Mouse (Mus musculus) liver, embryonic 11.5 days (tissue): Measurements from ENCODE around the gene Scarf1. TPM values are rescaled to one million over a fixed set of nuclear protein-coding genes. Genes with fewer than 3 reads are reported as not detected.

Experiments
- ATAC-seq: fragments of 200-750 bp; cut with Nextera tagmentation; replicated peaks from 2 replicates; pipeline ENCODE4 v1.8.0; 2017; ENCODE audit warnings: moderate number of reproducible peaks, mild to moderate bottlenecking, moderate TSS enrichment, moderate library complexity; ENCODE audit not compliant: low FRiP score
- DNase-seq: peaks from one replicate; pipeline ENCODE4 v3.0.0-alpha.2; 2017; ENCODE audit warnings: low spot score
- H3K27ac ChIP-seq: fragments of 300-500 bp; sonication (generic); 2 replicates; pipeline ENCODE4 v1.5.1; 2014; ENCODE audit warnings: mild to moderate bottlenecking, low read depth, low read length, control low read depth
- H3K27me3 ChIP-seq: fragments of 300-500 bp; sonication (generic); replicated peaks from 2 replicates; pipeline ENCODE4 v1.6.1; 2014; ENCODE audit warnings: low read length, mixed read lengths; ENCODE audit not compliant: control insufficient read depth, insufficient read depth
- H3K36me3 ChIP-seq: fragments of 300-500 bp; sonication (generic); 2 replicates; pipeline ENCODE4 v1.6.1; 2014; ENCODE audit warnings: mild to moderate bottlenecking, low read length, moderate library complexity, mixed read lengths; ENCODE audit not compliant: control insufficient read depth, insufficient read depth
- H3K4me1 ChIP-seq: fragments of 300-500 bp; sonication (generic); replicated peaks from 2 replicates; pipeline ENCODE4 v1.6.1; 2014; ENCODE audit warnings: low read length, mixed read lengths; ENCODE audit not compliant: control insufficient read depth, insufficient read depth
- H3K4me2 ChIP-seq: fragments of 300-500 bp; sonication (generic); 2 replicates; pipeline ENCODE4 v1.6.1; 2014; ENCODE audit warnings: mild to moderate bottlenecking, control low read depth, moderate library complexity
- H3K4me3 ChIP-seq: fragments of 300-500 bp; sonication (generic); 2 replicates; pipeline ENCODE4 v1.5.1; 2014; ENCODE audit warnings: low read depth, low read length, control low read depth
- H3K9ac ChIP-seq: fragments of 300-500 bp; sonication (generic); 2 replicates; pipeline ENCODE4 v1.6.1; 2014; ENCODE audit warnings: low read depth, low read length, control low read depth
- H3K9me3 ChIP-seq: fragments of 300-500 bp; sonication (generic); 2 replicates; pipeline ENCODE4 v1.6.1; 2016; ENCODE audit warnings: low read length, inconsistent platforms, mixed read lengths; ENCODE audit not compliant: control insufficient read depth
- WGBS: fragments of 180-500 bp; shearing (Covaris S2); extraction: QIAGEN DNeasy Blood & Tissue Kit; methylation state at CpG from one replicate; pipeline ENCODE4 v1.1.7; 2014; 5-methylcytosine and 5-hydroxymethylcytosine counted together
- polyA plus RNA-seq: library from polyadenylated mRNA; unstranded; fragments of >200 nt; fragmentation: Nextera tagmentation; extraction: Ambion mirVana; gene quantifications from 2 replicates; pipeline ENCODE4 v1.2.1, GENCODE M21; 2014

The Scarf1 gene
- polyA plus RNA-seq, result 7.0 and 7.8 TPM in 2 replicates

DNA sequence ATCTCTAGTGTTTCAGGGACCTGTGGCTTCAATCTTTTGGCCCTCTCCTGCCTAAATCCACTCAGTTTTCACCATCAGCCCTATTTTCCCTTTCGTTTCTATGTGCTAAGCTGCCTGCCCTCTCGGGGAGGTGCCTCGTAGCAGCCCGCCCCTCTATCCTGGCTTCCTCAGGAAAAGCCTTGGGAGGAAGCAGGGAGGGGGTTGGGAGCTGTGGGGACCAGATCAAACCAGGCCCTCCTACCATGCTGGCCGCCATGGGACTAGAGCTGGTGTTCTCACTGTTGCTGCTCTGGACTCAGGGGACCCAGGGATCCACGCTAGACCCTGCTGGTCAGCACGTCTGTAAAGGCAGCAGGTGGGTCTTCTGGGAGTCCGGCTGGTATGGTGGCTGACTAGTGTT is at the start of gene Scarf1:
Scarf1 (plus strand) TSS at position 205 of the 400 bp plus-strand sequence.
- WGBS, result 43% methylated on average over 8 of the region's 8 CpGs
- Histone ChIP-seq H3K9ac (0 out of 2 replicates have a peak within 1 kb of the TSS, but pooled peaks have one; percentile 31), H3K27me3 (no peaks in the 10 kb centered on the region), H3K4me3 (peak within 1 kb of the TSS; percentile 30), H3K4me2 (peak within 1 kb of the TSS; percentile 45), H3K9me3 (no peaks in the 10 kb centered on the region), H3K4me1 (peaks cover 20% of the 10 kb centered on the region), H3K27ac (no peak within 1 kb of the TSS; the same call in 1 of the 2 replicates), H3K36me3 (peaks cover 14% of the 10 kb centered on the region)
- ATAC-seq (no peak), DNase-seq (no peak)

DNA sequence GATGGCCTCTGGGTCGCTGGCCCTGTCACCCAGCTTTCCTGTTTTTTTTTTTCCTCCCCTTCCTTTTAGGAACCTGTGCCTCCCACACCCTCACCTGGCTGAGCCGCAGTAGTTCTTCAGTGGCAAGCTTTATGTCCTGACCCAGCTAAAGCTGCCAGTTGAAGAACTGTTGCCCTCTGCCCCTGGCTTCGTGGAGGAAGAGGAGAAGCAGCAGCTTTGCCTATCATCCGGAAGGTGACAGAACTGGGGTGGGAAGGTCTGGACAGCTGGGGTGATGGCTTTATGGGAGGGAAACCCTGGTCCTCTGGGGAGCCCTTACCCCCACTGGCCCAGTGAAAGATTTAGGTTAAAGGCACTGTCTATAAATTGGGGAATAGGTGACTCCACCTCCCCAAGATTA is 49.7 kb upstream of the Scarf1 start:
- peaks cover 18% of the 10 kb centered on the region for H3K36me3 ChIP-seq
- no peaks in the 10 kb centered on the region; the same call in 1 of the 2 replicates for H3K9me3 ChIP-seq
- H3K4me3 ChIP-seq, result peak overlapping the region; percentile 83
- no peaks in the 10 kb centered on the region for H3K27me3 ChIP-seq
- ATAC-seq (no peak), DNase-seq (peak; percentile 29)
- peak overlapping the region; percentile 98 for H3K27ac ChIP-seq
- H3K4me1 ChIP-seq, result peaks cover 43% of the 10 kb centered on the region
- WGBS, result 73% methylated on average over 4 of the region's 4 CpGs
- peak overlapping the region; percentile 93 for H3K4me2 ChIP-seq
- peak overlapping the region; percentile 31; the same call in 1 of the 2 replicates for H3K9ac ChIP-seq

DNA sequence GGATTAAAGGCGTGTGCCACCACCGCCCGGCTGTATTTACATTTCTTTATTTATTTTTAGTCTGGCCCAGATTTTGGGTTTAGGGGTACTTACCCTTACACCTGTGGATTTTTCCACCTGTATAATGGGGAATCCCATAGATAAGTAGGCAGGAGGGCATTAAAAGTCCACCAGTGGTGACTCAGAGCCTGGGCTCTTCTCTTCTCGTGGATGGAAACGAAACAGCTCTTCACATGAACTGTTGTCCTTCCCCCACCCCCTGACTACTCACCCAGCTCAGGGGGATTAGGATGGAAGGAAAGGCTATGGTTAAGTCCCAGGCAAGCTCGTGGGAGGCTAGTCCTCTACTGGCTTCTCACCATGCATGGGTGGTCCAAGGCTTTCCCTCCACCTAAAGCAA is 48.9 kb upstream of the Scarf1 start:
- H3K36me3 ChIP-seq, result peaks cover 18% of the 10 kb centered on the region
- DNase-seq, result no peak
- WGBS, result 89% methylated on average over 6 of the region's 6 CpGs
- H3K4me1 ChIP-seq, result peaks cover 37% of the 10 kb centered on the region
- H3K27ac ChIP-seq, result no peak overlapping the region
- H3K4me2 ChIP-seq, result no peak overlapping the region
- no peak overlapping the region for H3K4me3 ChIP-seq
- no peak for ATAC-seq
- H3K9ac ChIP-seq, result no peak overlapping the region
- no peaks in the 10 kb centered on the region; the same call in 1 of the 2 replicates for H3K9me3 ChIP-seq
- H3K27me3 ChIP-seq, result no peaks in the 10 kb centered on the region

DNA sequence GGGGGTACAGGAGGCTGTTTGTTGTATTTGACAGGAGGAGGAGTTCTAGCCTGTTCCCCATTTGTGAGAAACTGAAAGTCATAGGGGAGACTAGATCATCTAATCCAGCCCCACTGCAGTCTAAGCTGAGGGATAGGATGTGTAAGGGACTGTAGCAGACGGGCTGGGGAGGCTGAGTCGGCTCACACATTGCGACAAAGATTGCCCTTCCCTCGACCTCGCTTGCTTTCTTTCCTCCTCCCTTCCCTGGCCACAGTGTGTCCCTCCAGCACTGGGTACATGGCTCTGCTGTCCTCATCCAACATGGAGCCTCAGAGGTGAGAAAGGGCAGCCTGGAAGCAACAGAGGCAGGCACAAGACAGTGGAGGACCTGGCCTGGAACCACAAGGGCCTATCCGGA is 48.3 kb upstream of the Scarf1 start:
- peak; percentile 30 for DNase-seq
- Histone ChIP-seq H3K4me1 (peaks cover 30% of the 10 kb centered on the region), H3K9ac (no peak overlapping the region), H3K4me3 (no peak overlapping the region), H3K27ac (no peak overlapping the region), H3K36me3 (peaks cover 18% of the 10 kb centered on the region), H3K27me3 (no peaks in the 10 kb centered on the region), H3K4me2 (no peak overlapping the region), H3K9me3 (no peaks in the 10 kb centered on the region; the same call in 1 of the 2 replicates)
- 88% methylated on average over 6 of the region's 6 CpGs for WGBS
- no peak for ATAC-seq

DNA sequence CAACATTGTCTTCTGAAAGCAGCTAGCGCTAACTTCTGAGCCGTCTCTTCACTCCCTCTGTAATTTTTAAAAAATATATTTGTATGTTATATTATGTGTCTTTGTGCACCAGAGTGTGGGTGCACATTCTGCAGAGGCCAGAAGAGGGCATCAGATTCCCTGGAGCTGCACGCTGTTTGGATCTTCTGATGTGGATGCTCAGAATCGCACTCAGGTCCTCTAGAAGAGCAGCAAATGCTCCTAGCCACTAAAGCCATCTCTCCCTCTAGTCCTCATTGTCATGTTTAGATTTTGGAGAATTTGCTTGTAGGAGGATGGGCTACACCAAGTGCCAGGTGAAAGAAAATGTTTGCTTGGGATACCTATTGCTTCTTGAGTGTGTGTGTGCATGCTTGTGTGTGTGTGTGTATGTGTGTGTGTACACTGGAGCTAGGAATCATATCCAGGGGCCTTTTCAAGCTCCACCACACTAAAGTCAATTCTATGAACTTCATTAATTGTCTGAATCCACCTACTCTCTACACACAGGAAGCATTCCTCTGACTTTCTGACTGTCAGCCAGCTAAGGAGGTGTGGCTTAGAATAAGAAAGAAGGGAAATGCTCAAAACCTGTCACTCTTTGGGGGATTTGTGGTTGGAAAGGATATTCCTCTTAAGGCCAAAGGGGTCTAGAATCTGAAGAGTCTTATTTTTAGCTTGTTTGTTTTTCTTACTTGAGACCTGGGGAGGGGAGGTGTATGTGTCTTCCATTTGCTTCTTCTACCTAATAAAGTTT is 46.4 kb upstream of the Scarf1 start:
- Histone ChIP-seq H3K4me3 (no peak overlapping the region; the same call in 1 of the 2 replicates), H3K27me3 (no peaks in the 10 kb centered on the region), H3K9ac (no peak overlapping the region), H3K4me1 (peaks cover 29% of the 10 kb centered on the region), H3K9me3 (no peaks in the 10 kb centered on the region; the same call in 1 of the 2 replicates), H3K36me3 (peaks cover 18% of the 10 kb centered on the region), H3K4me2 (peak overlapping the region; percentile 67), H3K27ac (0 out of 2 replicates have a peak overlapping the region, but pooled peaks have one; percentile 8)
- ATAC-seq (no peak), DNase-seq (peak; percentile 27)
- 97% methylated on average over 4 of the region's 4 CpGs for WGBS

DNA sequence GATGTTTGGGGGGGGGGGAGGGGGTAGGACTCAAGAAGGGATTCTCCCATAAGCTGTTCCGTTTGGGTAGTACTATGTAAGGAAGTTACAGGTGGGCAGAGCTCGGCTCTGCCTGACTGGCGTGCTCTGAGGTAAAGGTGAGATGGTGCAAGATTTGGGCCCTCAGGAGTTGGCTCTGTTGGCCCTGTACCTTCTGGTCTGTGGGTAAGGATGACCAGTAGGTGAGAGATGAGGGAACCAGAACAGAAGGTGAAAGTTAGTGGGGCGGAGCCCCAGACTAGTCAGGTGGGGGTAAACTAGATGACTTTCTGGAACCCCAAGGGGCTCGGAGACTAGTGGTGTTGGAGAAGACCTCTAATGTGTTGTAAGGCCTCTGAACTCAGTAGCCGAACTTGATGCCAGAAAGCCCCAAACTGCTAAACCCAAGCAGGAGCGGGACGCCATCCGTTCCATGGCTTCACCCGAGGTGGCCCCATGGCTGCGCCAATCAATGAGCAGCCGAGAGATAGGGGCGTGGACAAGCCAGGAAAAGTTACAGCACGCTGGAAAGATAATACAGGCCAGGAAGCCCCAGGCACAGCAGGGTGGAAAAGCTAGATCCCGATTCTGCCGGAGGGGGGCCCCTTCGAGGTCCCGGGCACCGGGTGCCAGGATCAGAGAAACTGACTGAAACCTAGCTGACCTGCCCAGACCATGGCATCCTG is 45.7 kb upstream of the Scarf1 start:
- Histone ChIP-seq H3K4me1 (peaks cover 25% of the 10 kb centered on the region), H3K36me3 (peaks cover 18% of the 10 kb centered on the region), H3K4me3 (peak overlapping the region; percentile 44), H3K9me3 (no peaks in the 10 kb centered on the region; the same call in 1 of the 2 replicates), H3K4me2 (peak overlapping the region; percentile 67), H3K27me3 (no peaks in the 10 kb centered on the region), H3K27ac (0 out of 2 replicates have a peak overlapping the region, but pooled peaks have one; percentile 8), H3K9ac (peak overlapping the region; percentile 47)
- 14% methylated on average over 19 of the region's 19 CpGs for WGBS
- ATAC-seq (peak; percentile 81), DNase-seq (peak; percentile 68)

DNA sequence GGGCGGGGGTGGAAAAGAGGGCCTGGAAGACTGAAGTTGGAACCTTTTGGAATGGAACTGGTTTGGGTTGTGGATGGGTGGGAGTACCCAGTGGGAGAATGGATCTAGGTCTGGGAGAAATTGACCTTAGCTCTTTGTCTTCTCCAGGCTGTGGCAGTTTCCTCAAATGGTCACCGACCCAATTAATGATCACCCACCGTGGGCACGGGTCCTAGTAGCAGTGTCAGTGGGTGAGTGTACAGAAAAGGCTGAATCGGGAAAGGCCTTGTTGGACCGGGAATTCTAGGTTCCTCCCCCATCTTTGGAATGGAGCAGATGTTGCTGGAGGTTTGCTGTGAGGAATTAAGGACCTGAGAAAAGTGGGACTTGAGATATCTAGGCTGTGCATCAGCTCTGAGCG is 44.9 kb upstream of the Scarf1 start:
- peaks cover 18% of the 10 kb centered on the region for H3K4me1 ChIP-seq
- no peaks in the 10 kb centered on the region for H3K27me3 ChIP-seq
- H3K9ac ChIP-seq, result peak overlapping the region; percentile 47; the same call in 1 of the 2 replicates
- H3K9me3 ChIP-seq, result no peaks in the 10 kb centered on the region; the same call in 1 of the 2 replicates
- ATAC-seq (no peak; the same call in 1 of the 2 replicates), DNase-seq (no peak)
- 58% methylated on average over 7 of the region's 7 CpGs for WGBS
- H3K36me3 ChIP-seq, result peaks cover 18% of the 10 kb centered on the region
- H3K4me2 ChIP-seq, result peak overlapping the region; percentile 67
- peak overlapping the region; percentile 44 for H3K4me3 ChIP-seq
- no peak overlapping the region for H3K27ac ChIP-seq

DNA sequence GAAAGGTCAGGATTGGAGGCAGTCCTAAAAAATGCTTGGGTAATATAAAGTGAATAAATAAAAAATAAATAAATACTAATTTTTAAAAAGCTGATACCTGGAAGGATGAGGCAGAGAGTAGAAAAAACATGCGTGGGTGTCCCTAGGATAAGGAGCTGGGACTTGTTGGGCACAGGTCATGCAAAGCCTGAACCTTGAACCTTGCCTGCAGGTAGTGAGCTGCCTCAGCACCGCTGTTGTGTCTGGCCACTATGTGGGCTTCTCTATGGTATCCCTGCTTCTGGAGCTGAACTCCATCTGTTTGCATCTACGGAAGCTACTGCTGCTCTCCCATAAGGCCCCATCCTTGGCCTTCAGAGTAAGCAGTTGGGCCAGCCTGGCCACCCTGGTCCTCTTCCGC is 44.1 kb upstream of the Scarf1 start:
- peaks cover 14% of the 10 kb centered on the region for H3K4me1 ChIP-seq
- no peaks in the 10 kb centered on the region; the same call in 1 of the 2 replicates for H3K9me3 ChIP-seq
- 92% methylated on average over 4 of the region's 4 CpGs for WGBS
- no peak overlapping the region for H3K4me2 ChIP-seq
- peaks cover 18% of the 10 kb centered on the region for H3K36me3 ChIP-seq
- no peak overlapping the region for H3K4me3 ChIP-seq
- H3K27me3 ChIP-seq, result no peaks in the 10 kb centered on the region
- no peak for ATAC-seq
- no peak for DNase-seq
- H3K27ac ChIP-seq, result no peak overlapping the region
- no peak overlapping the region for H3K9ac ChIP-seq
